ENCODE assay signal across 9 mouse cellular contexts in the genomic region with DNA sequence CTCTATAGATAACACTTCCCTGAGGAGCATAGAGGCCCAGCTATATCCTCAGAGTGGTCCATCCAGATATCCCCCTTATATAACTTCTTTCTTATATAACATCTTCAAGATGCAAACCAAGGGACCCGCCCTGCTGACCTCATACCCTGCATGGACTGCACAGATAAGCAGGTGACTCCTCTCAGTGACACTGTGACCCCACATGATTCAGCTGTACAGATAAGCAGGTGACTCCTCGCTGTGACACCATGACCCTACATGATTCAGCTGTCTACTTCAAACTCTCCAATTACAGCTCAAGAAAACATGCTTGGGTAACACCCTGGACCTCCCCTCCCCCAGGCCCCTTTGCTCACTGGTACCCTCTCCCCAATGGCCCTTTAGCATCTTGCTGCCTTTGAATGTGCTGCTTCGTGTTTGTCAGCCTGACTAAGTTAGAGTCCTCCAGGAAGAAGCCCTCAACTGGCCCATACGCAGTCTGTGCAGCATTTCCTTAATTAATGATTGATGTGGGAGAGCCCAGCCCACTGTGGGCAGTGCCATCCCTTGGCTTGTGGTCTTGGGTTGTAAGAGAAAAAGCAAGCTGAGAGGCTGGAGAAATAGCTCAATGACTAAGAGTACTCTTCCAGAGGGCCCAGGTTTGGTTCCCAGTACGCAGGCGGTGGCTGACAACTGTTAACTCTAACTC. TPM values are rescaled to one million over a fixed set of nuclear protein-coding genes. Genes with fewer than 3 reads are reported as not detected.
DNase-seq lines count a peak whose midpoint lies in the region; ATAC-seq and TF ChIP-seq lines count a peak whose summit lies in the region.
"Had no signal": no experiment of that assay in that cellular context is flagged by ENCODE, and none has a peak within 500 bp of the region (broad histone marks: within the 10 kb centered on the region; RNA-seq: fewer than 3 reads in every experiment).

No protein-coding gene starts in this region.

- WGBS in liver, postnatal 0 days (ENCODE audit: insufficient replicate concordance) = 58% methylated on average over 6 of the region's 6 CpGs

- H3K27ac ChIP-seq in liver, postnatal 0 days (ENCODE audit: low read depth) = peak overlapping the region; percentile 96

- peaks cover 61% of the 10 kb centered on the region for H3K4me1 ChIP-seq in liver, postnatal 0 days (ENCODE audit: insufficient read depth)

- H3K9me3 ChIP-seq in liver, postnatal 0 days (ENCODE audit: low read length) = no peaks in the 10 kb centered on the region

- H3K36me3 ChIP-seq in liver, postnatal 0 days (replicated peaks; ENCODE audit: insufficient read depth, low read length) = no peaks in the 10 kb centered on the region

- H3K27me3 ChIP-seq in liver, postnatal 0 days (ENCODE audit: insufficient read depth, low read length) = no peaks in the 10 kb centered on the region

- TF ChIP-seq CTCF in liver, postnatal 0 days (IDR thresholded peaks at IDR 0.05; ENCODE audit: low read depth) = no peak

- H3K4me3 ChIP-seq in liver, postnatal 0 days (ENCODE audit: low read depth, low read length) = peak overlapping the region; percentile 39

- peak; percentile 100 for TF ChIP-seq EP300 in liver, postnatal 0 days (IDR thresholded peaks at IDR 0.05; ENCODE audit: low read depth)

- H3K4me2 ChIP-seq in liver, postnatal 0 days (ENCODE audit: low read depth, low read length) = peak overlapping the region; percentile 67

- peak; percentile 63 for DNase-seq in embryo, embryonic 10 days (ENCODE audit: low spot score)
- no peak for DNase-seq in embryo, embryonic 11 days
- peak; percentile 76 for DNase-seq in spleen, adult 12 weeks (ENCODE audit: low spot score)
- no peak for DNase-seq in spleen, adult 18-20 months
- peak; percentile 83 for DNase-seq in liver, postnatal 0 days
- no peak for DNase-seq in cerebellum, adult 11 months
- no peak for DNase-seq in retina, postnatal 1 day
- DNase-seq in gastrocnemius, postnatal 4 days (ENCODE audit: low spot score in 2 of 2) = no peak
- DNase-seq: gastrocnemius, postnatal 10 days had no signal

- peak overlapping the region; percentile 68 for H3K9ac ChIP-seq in liver, postnatal 0 days (replicated peaks)

- peak; percentile 96 for ATAC-seq in liver, postnatal 0 days

RNA-seq across cellular contexts. Expression of gene 1700017B05Rik, which starts 37.5 kb away (rescaled TPM):
- 10.1 and 10.4 TPM in 2 replicates for polyA plus RNA-seq in liver, postnatal 0 days (2015; fragmentation: Nextera tagmentation; extraction: Ambion mirVana)
- 10 to 100 TPM; 12.7 to 14.8 TPM for total RNA-seq in gastrocnemius, postnatal 4 days (2021)

Comparison
In these comparisons a context has a peak if more than half of its experiments do, and no peak if none do; other contexts are left out.
1. DNase-seq: peak in embryo, embryonic 10 days (single experiment), spleen, adult 12 weeks (single experiment) and liver, postnatal 0 days (single experiment); none in embryo, embryonic 11 days (single experiment), spleen, adult 18-20 months (0 of 2), cerebellum, adult 11 months (single experiment), retina, postnatal 1 day (single experiment) and gastrocnemius, postnatal 4 days (0 of 2).